Mouse (Mus musculus): ENCODE data around the gene Fbxo36. TPM values are rescaled to one million over a fixed set of nuclear protein-coding genes. Genes with fewer than 3 reads are reported as not detected.

Gene Fbxo36
- polyA plus RNA-seq, 1 experiment, result 201 TPM

DNA sequence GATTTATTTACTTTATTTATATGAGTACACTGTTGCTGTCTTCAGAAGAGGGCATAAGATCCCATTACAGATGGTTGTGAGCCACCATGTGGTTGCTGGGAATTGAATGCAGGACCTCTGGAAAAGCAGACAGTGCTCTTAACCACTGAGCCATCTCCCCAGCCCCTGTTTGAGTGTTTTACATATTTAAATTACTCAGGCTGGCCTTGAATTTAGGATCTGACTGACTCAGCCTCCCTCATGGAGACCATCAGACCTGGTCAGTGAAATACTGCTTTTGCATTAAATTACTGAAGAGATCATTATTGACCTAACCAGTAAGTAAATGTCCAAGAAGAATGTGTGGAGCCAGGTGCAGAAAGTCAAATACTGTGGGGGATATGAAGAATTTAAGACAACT, 28.7 kb downstream of the Fbxo36 start:
- Histone ChIP-seq H3K4me3 (ENCODE audit: control insufficient read depth, low read depth, low read length) (no peak overlapping the region), H3K36me3 (ENCODE audit: control insufficient read depth, insufficient read depth, low read length) (no peaks in the 10 kb centered on the region), H3K4me1 (ENCODE audit: control insufficient read depth, insufficient read depth, low read length) (peaks cover 2% of the 10 kb centered on the region), H3K27me3 (ENCODE audit: control insufficient read depth, insufficient read depth, low read length) (no peaks in the 10 kb centered on the region), H3K27ac (ENCODE audit: control insufficient read depth, insufficient read depth, low read depth, low read length) (no peak overlapping the region)
- TF ChIP-seq CTCF (IDR thresholded peaks at IDR 0.05; ENCODE audit: control insufficient read depth, insufficient read depth, insufficient replicate concordance, low read depth, low read length) (no peak), POLR2A (IDR thresholded peaks at IDR 0.05; ENCODE audit: control insufficient read depth, low read depth, low read length) (no peak)

DNA sequence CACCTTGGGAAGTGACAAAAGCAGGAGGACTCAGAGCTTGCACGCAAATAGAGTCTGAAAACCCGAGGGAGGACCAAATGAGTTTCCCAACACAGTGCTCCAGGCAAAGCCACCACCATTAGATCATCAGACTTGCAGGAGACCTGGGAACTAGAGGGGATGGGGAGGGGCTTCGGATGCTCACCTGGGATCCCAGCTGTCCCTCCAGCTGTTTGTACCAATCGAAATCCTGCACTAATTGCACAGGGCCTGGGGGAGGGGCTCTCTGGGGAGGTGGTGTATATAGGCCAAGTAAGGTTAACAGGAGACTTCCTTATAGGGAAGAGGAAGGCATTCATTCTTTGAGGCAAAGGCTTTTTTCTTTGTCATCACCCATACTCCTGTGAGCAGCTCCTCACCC, 29.2 kb downstream of the Fbxo36 start:
- H3K36me3 ChIP-seq (ENCODE audit: control insufficient read depth, insufficient read depth, low read length), result no peaks in the 10 kb centered on the region
- no peaks in the 10 kb centered on the region for H3K27me3 ChIP-seq (ENCODE audit: control insufficient read depth, insufficient read depth, low read length)
- H3K27ac ChIP-seq (ENCODE audit: control insufficient read depth, insufficient read depth, low read depth, low read length), result no peak overlapping the region
- peaks cover 2% of the 10 kb centered on the region for H3K4me1 ChIP-seq (ENCODE audit: control insufficient read depth, insufficient read depth, low read length)
- TF ChIP-seq CTCF (IDR thresholded peaks at IDR 0.05; ENCODE audit: control insufficient read depth, insufficient read depth, insufficient replicate concordance, low read depth, low read length), result no peak
- TF ChIP-seq POLR2A (IDR thresholded peaks at IDR 0.05; ENCODE audit: control insufficient read depth, low read depth, low read length), result no peak
- H3K4me3 ChIP-seq (ENCODE audit: control insufficient read depth, low read depth, low read length), result no peak overlapping the region

DNA sequence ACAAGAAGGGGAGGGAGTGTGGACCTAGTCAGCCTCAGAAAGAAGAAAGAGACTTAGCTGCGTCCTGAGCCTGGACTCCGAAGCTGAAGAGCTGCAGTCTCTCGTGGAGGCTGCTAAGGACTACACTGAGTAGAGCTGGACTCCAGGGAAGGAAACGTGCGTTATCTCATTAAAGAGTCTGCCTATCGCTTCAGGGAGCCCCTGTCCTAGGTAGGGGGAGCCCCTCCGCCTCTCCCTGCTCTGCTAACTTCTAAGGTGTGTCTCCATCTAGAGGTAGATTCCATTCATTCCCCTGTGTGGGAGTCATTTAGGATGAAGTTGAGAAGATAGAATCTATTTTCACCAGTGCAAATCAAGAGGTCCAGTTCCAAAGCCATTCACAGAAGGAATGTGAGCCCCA, 29.9 kb downstream of the Fbxo36 start:
- H3K4me1 ChIP-seq (ENCODE audit: control insufficient read depth, insufficient read depth, low read length), result no peaks in the 10 kb centered on the region; the same call in 1 of the 2 replicates
- H3K4me3 ChIP-seq (ENCODE audit: control insufficient read depth, low read depth, low read length), result no peak overlapping the region
- H3K27ac ChIP-seq (ENCODE audit: control insufficient read depth, insufficient read depth, low read depth, low read length), result no peak overlapping the region
- no peaks in the 10 kb centered on the region for H3K36me3 ChIP-seq (ENCODE audit: control insufficient read depth, insufficient read depth, low read length)
- TF ChIP-seq CTCF (IDR thresholded peaks at IDR 0.05; ENCODE audit: control insufficient read depth, insufficient read depth, insufficient replicate concordance, low read depth, low read length), result no peak
- H3K27me3 ChIP-seq (ENCODE audit: control insufficient read depth, insufficient read depth, low read length), result no peaks in the 10 kb centered on the region

DNA sequence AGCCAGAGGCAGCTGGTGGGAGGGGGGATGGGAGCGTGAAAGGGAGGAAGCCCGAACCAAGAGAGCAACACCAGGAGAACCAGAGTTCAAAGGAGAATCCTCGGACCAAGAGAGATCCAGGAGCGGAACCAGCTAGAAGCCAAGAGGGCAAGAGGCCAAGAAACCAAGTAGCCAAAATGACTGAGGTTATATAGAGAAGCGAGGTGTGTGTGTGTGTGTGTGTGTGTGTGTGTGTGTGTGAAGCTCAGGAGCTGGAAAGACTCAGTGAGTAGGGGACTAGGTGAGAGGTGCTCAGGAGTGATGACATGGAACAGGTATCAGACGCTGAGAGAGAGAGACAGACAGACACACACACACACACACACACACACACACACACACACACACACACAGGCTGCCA, 31.5 kb downstream of the Fbxo36 start:
- no peak overlapping the region for H3K27ac ChIP-seq (ENCODE audit: control insufficient read depth, insufficient read depth, low read depth, low read length)
- H3K27me3 ChIP-seq (ENCODE audit: control insufficient read depth, insufficient read depth, low read length), result no peaks in the 10 kb centered on the region
- no peaks in the 10 kb centered on the region for H3K36me3 ChIP-seq (ENCODE audit: control insufficient read depth, insufficient read depth, low read length)
- TF ChIP-seq CTCF (IDR thresholded peaks at IDR 0.05; ENCODE audit: control insufficient read depth, insufficient read depth, insufficient replicate concordance, low read depth, low read length) (no peak), POLR2A (IDR thresholded peaks at IDR 0.05; ENCODE audit: control insufficient read depth, low read depth, low read length) (no peak)
- no peaks in the 10 kb centered on the region for H3K4me1 ChIP-seq (ENCODE audit: control insufficient read depth, insufficient read depth, low read length)
- H3K4me3 ChIP-seq (ENCODE audit: control insufficient read depth, low read depth, low read length), result no peak overlapping the region

DNA sequence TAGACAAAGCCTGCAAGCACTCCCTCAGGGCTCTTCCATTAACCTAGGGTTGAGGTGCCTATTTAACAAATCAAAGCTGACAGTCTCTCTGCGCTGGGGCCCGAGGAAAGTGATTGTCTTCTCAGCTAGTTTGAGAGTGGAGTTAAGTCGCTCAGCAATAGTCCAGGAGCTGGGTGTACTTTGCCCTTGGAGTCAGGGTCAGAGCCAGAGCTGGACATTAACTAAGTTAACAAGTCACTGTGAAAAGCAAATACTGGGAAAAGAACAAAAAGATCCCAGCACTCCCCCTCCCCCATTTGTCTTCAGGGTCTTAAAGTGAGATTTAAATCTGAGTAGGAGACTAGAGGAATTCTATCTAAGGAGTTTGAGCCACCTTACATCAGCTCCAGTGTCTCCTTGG, 32.5 kb downstream of the Fbxo36 start:
- Histone ChIP-seq H3K36me3 (ENCODE audit: control insufficient read depth, insufficient read depth, low read length) (no peaks in the 10 kb centered on the region), H3K27ac (ENCODE audit: control insufficient read depth, insufficient read depth, low read depth, low read length) (no peak overlapping the region), H3K27me3 (ENCODE audit: control insufficient read depth, insufficient read depth, low read length) (no peaks in the 10 kb centered on the region), H3K4me3 (ENCODE audit: control insufficient read depth, low read depth, low read length) (no peak overlapping the region), H3K4me1 (ENCODE audit: control insufficient read depth, insufficient read depth, low read length) (no peaks in the 10 kb centered on the region)
- no peak for TF ChIP-seq CTCF (IDR thresholded peaks at IDR 0.05; ENCODE audit: control insufficient read depth, insufficient read depth, insufficient replicate concordance, low read depth, low read length)
- TF ChIP-seq POLR2A (IDR thresholded peaks at IDR 0.05; ENCODE audit: control insufficient read depth, low read depth, low read length), result no peak

DNA sequence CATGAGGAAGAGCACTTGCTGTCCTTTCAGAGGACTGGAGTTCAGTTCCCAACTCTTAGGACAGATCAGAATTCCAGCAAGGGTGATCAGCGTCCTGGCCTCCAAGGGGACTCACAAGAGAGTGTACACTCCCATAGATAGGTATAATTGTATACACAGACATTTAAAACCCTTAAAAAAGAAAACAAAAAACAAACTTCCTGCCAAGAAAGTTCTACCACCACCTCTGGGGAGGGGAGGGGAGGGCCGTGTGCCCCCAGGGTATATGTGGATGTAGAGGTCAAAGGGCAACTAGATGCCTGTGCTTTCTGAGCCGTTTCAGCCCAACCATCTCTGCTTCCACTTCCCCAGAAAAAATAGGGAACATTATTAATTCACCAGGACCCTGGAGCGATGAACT, 33.3 kb downstream of the Fbxo36 start:
- no peak overlapping the region for H3K4me3 ChIP-seq (ENCODE audit: control insufficient read depth, low read depth, low read length)
- no peaks in the 10 kb centered on the region for H3K36me3 ChIP-seq (ENCODE audit: control insufficient read depth, insufficient read depth, low read length)
- H3K4me1 ChIP-seq (ENCODE audit: control insufficient read depth, insufficient read depth, low read length), result no peaks in the 10 kb centered on the region
- H3K27ac ChIP-seq (ENCODE audit: control insufficient read depth, insufficient read depth, low read depth, low read length), result no peak overlapping the region
- no peaks in the 10 kb centered on the region for H3K27me3 ChIP-seq (ENCODE audit: control insufficient read depth, insufficient read depth, low read length)
- no peak for TF ChIP-seq POLR2A (IDR thresholded peaks at IDR 0.05; ENCODE audit: control insufficient read depth, low read depth, low read length)
- TF ChIP-seq CTCF (IDR thresholded peaks at IDR 0.05; ENCODE audit: control insufficient read depth, insufficient read depth, insufficient replicate concordance, low read depth, low read length), result no peak

DNA sequence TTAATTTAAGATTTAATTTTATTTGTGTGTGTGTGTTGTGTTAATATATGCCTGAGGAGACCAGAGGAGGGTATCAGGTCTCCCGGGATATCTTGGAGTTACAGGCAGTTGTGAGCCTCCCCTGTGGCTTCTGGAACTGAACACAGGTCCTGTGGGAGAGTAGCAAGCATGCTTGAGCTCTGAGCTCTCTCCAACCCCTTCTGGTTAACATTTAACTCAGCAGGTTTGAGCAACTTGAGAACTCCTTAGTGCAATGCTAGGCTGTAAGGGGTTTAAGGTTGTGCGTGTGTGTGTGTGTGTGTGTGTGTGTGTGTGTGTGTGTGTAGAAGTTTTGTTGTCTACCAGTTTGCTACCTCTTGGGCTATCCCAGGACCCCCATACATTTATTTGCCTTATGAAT, 37.9 kb downstream of the Fbxo36 start:
- H3K4me3 ChIP-seq (ENCODE audit: control insufficient read depth, low read depth, low read length), result no peak overlapping the region
- no peaks in the 10 kb centered on the region for H3K36me3 ChIP-seq (ENCODE audit: control insufficient read depth, insufficient read depth, low read length)
- peaks cover 2% of the 10 kb centered on the region; the same call in 1 of the 2 replicates for H3K4me1 ChIP-seq (ENCODE audit: control insufficient read depth, insufficient read depth, low read length)
- no peak overlapping the region for H3K27ac ChIP-seq (ENCODE audit: control insufficient read depth, insufficient read depth, low read depth, low read length)
- TF ChIP-seq CTCF (IDR thresholded peaks at IDR 0.05; ENCODE audit: control insufficient read depth, insufficient read depth, insufficient replicate concordance, low read depth, low read length) (no peak), POLR2A (IDR thresholded peaks at IDR 0.05; ENCODE audit: control insufficient read depth, low read depth, low read length) (no peak)
- H3K27me3 ChIP-seq (ENCODE audit: control insufficient read depth, insufficient read depth, low read length), result no peaks in the 10 kb centered on the region

DNA sequence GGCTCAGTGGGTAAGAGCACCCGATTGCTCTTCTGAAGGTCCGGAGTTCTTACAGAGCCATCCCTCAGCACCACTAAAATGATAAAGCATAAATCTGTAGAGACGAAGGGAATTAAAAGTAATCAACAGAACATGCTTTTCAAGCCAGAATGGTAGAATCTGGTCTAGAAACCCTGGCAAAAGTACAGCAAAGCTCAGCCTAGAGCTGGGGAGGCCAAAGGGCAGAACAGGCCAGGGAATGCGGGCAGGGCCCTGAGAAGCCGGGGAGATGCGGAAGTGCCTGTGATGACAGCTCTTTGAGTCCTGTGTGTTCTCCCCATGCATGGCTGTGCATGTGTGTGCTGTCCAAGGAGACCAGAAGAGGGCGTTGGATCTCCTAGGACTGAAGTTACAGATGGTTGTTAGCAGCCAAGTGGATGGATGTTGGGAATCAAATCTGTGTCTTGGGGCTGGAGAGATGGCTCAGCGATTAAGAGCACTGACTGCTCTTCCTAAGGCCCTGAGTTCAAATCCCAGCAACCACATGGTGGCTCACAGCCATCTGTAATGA, 40.0 kb downstream of the Fbxo36 start:
- Histone ChIP-seq H3K4me1 (ENCODE audit: control insufficient read depth, insufficient read depth, low read length) (peaks cover 2% of the 10 kb centered on the region; the same call in 1 of the 2 replicates), H3K27me3 (ENCODE audit: control insufficient read depth, insufficient read depth, low read length) (no peaks in the 10 kb centered on the region), H3K27ac (ENCODE audit: control insufficient read depth, insufficient read depth, low read depth, low read length) (no peak overlapping the region), H3K4me3 (ENCODE audit: control insufficient read depth, low read depth, low read length) (no peak overlapping the region), H3K36me3 (ENCODE audit: control insufficient read depth, insufficient read depth, low read length) (no peaks in the 10 kb centered on the region)
- TF ChIP-seq POLR2A (IDR thresholded peaks at IDR 0.05; ENCODE audit: control insufficient read depth, low read depth, low read length) (no peak), CTCF (IDR thresholded peaks at IDR 0.05; ENCODE audit: control insufficient read depth, insufficient read depth, insufficient replicate concordance, low read depth, low read length) (no peak)
